Mouse (Mus musculus) ES-Bruce4 (cell line): ENCODE measurements at regions not wholly inside any gene's neighbourhood (a gene's known extent, or its start where the extent isn't known, plus 50 kb on each side); places are given as distances from the start of the nearest gene placed in this dataset.

Experiments
- H3K27ac ChIP-seq: 2 replicates; pipeline ENCODE4 v1.5.1; 2012; ENCODE audit warnings: low read length, inconsistent platforms; ENCODE audit not compliant: insufficient read depth
- H3K27me3 ChIP-seq: 2 replicates; pipeline ENCODE4 v1.6.1; 2012; ENCODE audit warnings: mild to moderate bottlenecking, low read length, inconsistent platforms; ENCODE audit not compliant: control insufficient read depth, poor library complexity, insufficient read depth, severe bottlenecking
- H3K36me3 ChIP-seq: 2 replicates; pipeline ENCODE4 v1.6.1; 2012; ENCODE audit warnings: inconsistent platforms, mild to moderate bottlenecking, low read length, moderate library complexity; ENCODE audit not compliant: control insufficient read depth, poor library complexity, insufficient read depth, severe bottlenecking
- H3K4me1 ChIP-seq: one replicate; pipeline ENCODE4 v1.8.1; 2011; ENCODE audit warnings: low read length; ENCODE audit not compliant: control insufficient read depth, insufficient read depth
- H3K4me3 ChIP-seq: 2 replicates; pipeline ENCODE4 v1.5.1; 2011; ENCODE audit warnings: low read depth, mild to moderate bottlenecking, low read length
- H3K9ac ChIP-seq: 2 replicates; pipeline ENCODE4 v1.6.1; 2012; ENCODE audit warnings: low read depth, mild to moderate bottlenecking, inconsistent platforms; ENCODE audit not compliant: poor library complexity, severe bottlenecking
- H3K9me3 ChIP-seq: replicated peaks from 2 replicates; pipeline ENCODE4 v1.6.1; 2012; ENCODE audit warnings: mild to moderate bottlenecking, low read length, inconsistent platforms; ENCODE audit not compliant: control insufficient read depth, poor library complexity, insufficient read depth, severe bottlenecking
- CTCF ChIP-seq: IDR thresholded peaks from one replicate; pipeline ENCODE4 v1.8.1; 2011; ENCODE audit warnings: low read depth, low read length
- EP300 ChIP-seq: IDR thresholded peaks from 2 replicates; pipeline ENCODE4 v1.6.1; 2011; ENCODE audit warnings: low read depth, low read length; ENCODE audit not compliant: insufficient read depth
- POLR2A ChIP-seq: IDR thresholded peaks from one replicate; pipeline ENCODE4 v1.8.1; 2011; ENCODE audit warnings: low read length; ENCODE audit not compliant: insufficient read depth

DNA sequence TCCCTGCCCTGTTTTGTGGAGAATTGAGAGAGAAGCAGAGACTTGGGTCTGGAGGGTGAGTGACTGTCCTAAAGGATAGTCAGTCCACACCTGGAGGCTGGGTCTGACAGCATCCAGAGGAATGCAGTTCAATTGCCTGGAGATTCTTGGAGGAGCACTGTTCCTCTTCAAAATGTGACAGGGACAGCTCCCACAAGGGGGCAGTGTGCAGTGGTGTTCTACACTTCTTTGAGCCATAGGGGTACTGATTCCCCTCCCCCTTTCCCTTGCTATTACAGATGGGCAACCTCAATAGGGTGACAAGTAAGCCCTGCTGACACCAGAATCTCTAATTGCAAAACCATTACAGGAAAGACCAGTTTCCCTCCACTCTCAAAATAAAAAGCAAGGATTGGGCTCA, 63.7 kb upstream of the Gm773 start:
- H3K9me3 ChIP-seq, result no peaks in the 10 kb centered on the region
- H3K36me3 ChIP-seq, result no peaks in the 10 kb centered on the region
- H3K4me1 ChIP-seq, result no peaks in the 10 kb centered on the region
- TF ChIP-seq CTCF (peak; percentile 3), POLR2A (no peak)
- H3K9ac ChIP-seq, result no peak overlapping the region
- no peak overlapping the region for H3K4me3 ChIP-seq
- no peaks in the 10 kb centered on the region for H3K27me3 ChIP-seq
- H3K27ac ChIP-seq, result no peak overlapping the region

DNA sequence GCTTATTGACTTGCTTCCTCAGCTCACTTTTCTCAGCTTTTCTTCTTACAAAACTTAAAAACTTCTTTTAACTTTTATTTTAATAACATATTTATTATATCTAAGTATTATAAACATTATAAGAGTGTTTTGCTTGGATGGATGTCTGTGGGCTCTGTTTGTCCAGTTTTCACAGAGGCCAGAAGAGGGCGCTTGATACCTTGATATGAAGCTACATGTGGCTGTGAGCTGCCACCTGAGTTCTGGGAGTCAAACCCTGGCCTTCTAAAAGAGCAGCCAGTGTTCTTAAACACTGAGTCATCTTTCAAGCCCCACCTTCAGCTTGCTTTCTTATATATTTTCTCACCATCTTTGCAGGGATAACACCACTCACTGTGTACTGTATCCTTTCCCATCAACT, 61.5 kb upstream of the Gm773 start:
- Histone ChIP-seq H3K27me3 (no peaks in the 10 kb centered on the region), H3K9me3 (no peaks in the 10 kb centered on the region), H3K4me3 (no peak overlapping the region), H3K4me1 (no peaks in the 10 kb centered on the region), H3K36me3 (no peaks in the 10 kb centered on the region), H3K9ac (no peak overlapping the region), H3K27ac (no peak overlapping the region)
- no peak for TF ChIP-seq EP300
- peak; percentile 25 for TF ChIP-seq CTCF
- TF ChIP-seq POLR2A, result no peak

DNA sequence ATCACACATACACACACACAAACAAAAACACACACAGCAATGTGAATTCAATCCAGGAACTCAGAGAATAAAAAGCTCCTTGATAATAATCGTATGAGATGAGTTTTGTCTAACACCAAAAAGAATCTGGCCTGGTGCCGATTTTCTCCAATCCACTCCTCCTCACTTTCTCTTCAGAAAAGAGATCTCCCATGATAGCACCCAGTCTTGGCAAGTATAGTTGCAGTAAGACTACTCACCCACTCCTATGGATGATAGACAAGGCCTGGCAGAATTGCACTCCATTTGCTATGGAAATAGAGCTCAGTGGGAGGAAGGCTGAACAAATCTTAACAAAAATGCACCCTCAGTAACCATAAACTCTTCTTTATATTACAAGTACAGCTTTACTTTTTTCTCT, 57.0 kb upstream of the Gm773 start:
- TF ChIP-seq EP300 (no peak), CTCF (no peak), POLR2A (no peak)
- no peak overlapping the region for H3K9ac ChIP-seq
- no peaks in the 10 kb centered on the region for H3K36me3 ChIP-seq
- no peak overlapping the region for H3K27ac ChIP-seq
- H3K9me3 ChIP-seq, result no peaks in the 10 kb centered on the region
- H3K4me3 ChIP-seq, result no peak overlapping the region
- H3K27me3 ChIP-seq, result no peaks in the 10 kb centered on the region
- no peaks in the 10 kb centered on the region for H3K4me1 ChIP-seq
